Comparison of ENCODE assay signal across 29 mouse cellular contexts in genomic region chrX:101765111-101765510, GRCm38 (mm10). TPM values are rescaled to one million over a fixed set of nuclear protein-coding genes. Genes with fewer than 3 reads are reported as not detected.
DNase-seq lines count a peak whose midpoint lies in the region; ATAC-seq lines count a peak whose summit lies in the region.
"Had no signal": no experiment of that assay in that cellular context is flagged by ENCODE, and none has a peak within 500 bp of the region (broad histone marks: within the 10 kb centered on the region; RNA-seq: fewer than 3 reads in every experiment).

No protein-coding gene starts in this region.

- ATAC-seq in CD4-positive, CD25-positive, alpha-beta regulatory T cell, adult 4 months: no peak
- no peak for ATAC-seq in activated CD4-positive, CD25-positive, alpha-beta regulatory T cell, adult 4 months
- ATAC-seq: forebrain, embryonic 15.5 days had no signal

- peak; percentile 27 for DNase-seq in CD4-positive, CD25-positive, alpha-beta regulatory T cell, adult 2 months (ENCODE audit: low read depth, low spot score)
- DNase-seq in right cerebral cortex, postnatal 10 days (ENCODE audit: low spot score in 2 of 2): peak; percentile 29 to 44
- DNase-seq in right cerebral cortex, postnatal 4 days: no peak
- peak; percentile 37 to 84 for DNase-seq in left cerebral cortex, postnatal 14 days (ENCODE audit: low spot score in 2 of 2)
- DNase-seq in testis, postnatal 14 days (ENCODE audit: low spot score): no peak
- DNase-seq in cerebellum, adult 11-12 months: no peak
- DNase-seq: adrenal gland, adult 8-10 months; cerebellum, adult 8-10 months; gastrocnemius, adult 2 months; heart, postnatal 36 days; kidney, adult 18-20 months; layer of hippocampus, adult 9-11 months; lung, postnatal 4 days; midbrain, embryonic 14.5 days; retina, postnatal 1 day; thymus, postnatal 14 days had no signal

- intact Hi-C loops in left cerebral cortex, postnatal 14 days (cut with DNase I): no loop called here

RNA-seq across cellular contexts. Expression of gene Gm4779, which starts 29.1 kb away (rescaled TPM):
- polyA plus RNA-seq in CD4-positive, CD25-positive, alpha-beta regulatory T cell, adult 4 months (2017; shearing (Covaris generic)): 1 to 10 TPM in 1 of 2 experiments, not detected in 1; 1.4 TPM
- total RNA-seq in left cerebral cortex, postnatal 14 days (2021): not detected
- polyA plus RNA-seq in activated CD4-positive, CD25-positive, alpha-beta regulatory T cell, adult 4 months (2017; shearing (Covaris generic)): not detected
- total RNA-seq: adrenal gland, adult 8-10 months; gastrocnemius, adult 2 months; gastrocnemius, postnatal 4 days; heart, adult 8-10 months; heart, postnatal 36 days; left cerebral cortex, postnatal 10 days; megakaryocyte-erythroid progenitor cell, adult 5-6 weeks; MEL had no signal
- polyA plus RNA-seq: hindbrain, embryonic 13.5 days; large intestine, adult 2 months; midbrain, embryonic 14.5 days; spleen, adult 2 months had no signal

RNA-seq across cellular contexts. Expression of gene 8030474K03Rik, which starts 29.3 kb away (rescaled TPM):
- polyA plus RNA-seq in CD4-positive, CD25-positive, alpha-beta regulatory T cell, adult 4 months (2017; shearing (Covaris generic)): 1 to 10 TPM in 1 of 2 experiments, not detected in 1; 2.6 TPM
- not detected for total RNA-seq in left cerebral cortex, postnatal 14 days (2021)
- not detected for polyA plus RNA-seq in activated CD4-positive, CD25-positive, alpha-beta regulatory T cell, adult 4 months (2017; shearing (Covaris generic))
- total RNA-seq: adrenal gland, adult 8-10 months; gastrocnemius, adult 2 months; gastrocnemius, postnatal 4 days; heart, postnatal 36 days; left cerebral cortex, postnatal 10 days; megakaryocyte-erythroid progenitor cell, adult 5-6 weeks; MEL had no signal
- polyA plus RNA-seq: forebrain, embryonic 15.5 days; large intestine, adult 2 months; midbrain, embryonic 14.5 days; neural tube, embryonic 12.5 days; spleen, adult 2 months; stomach, embryonic 15.5 days had no signal

RNA-seq across cellular contexts. Expression of gene Cxcr3, which starts 31.0 kb away (rescaled TPM):
- polyA plus RNA-seq in CD4-positive, CD25-positive, alpha-beta regulatory T cell, adult 4 months (2017; shearing (Covaris generic)): 100 to 1,000 TPM; 155 to 211 TPM
- total RNA-seq in left cerebral cortex, postnatal 14 days (2021): not detected
- 100 to 1,000 TPM; 250 to 251 TPM for polyA plus RNA-seq in activated CD4-positive, CD25-positive, alpha-beta regulatory T cell, adult 4 months (2017; shearing (Covaris generic))
- total RNA-seq: gastrocnemius, adult 2 months; left cerebral cortex, postnatal 10 days; MEL had no signal

Comparison
In these comparisons a context has a peak if more than half of its experiments do, and no peak if none do; other contexts are left out.
1. DNase-seq: peak in CD4-positive, CD25-positive, alpha-beta regulatory T cell, adult 2 months (single experiment), right cerebral cortex, postnatal 10 days (2 of 2) and left cerebral cortex, postnatal 14 days (2 of 2); none in right cerebral cortex, postnatal 4 days (single experiment), testis, postnatal 14 days (single experiment) and cerebellum, adult 11-12 months (single experiment).